Mouse (Mus musculus) brain, embryonic 14.5 days (tissue): ENCODE measurements around the gene Srsf4.

ENCODE experiments used
- CTCF ChIP-seq: fragments of 200-500 bp; IDR thresholded peaks from 2 replicates; pipeline ENCODE4 v1.5.1; 2012; ENCODE audit warnings: inconsistent platforms, mild to moderate bottlenecking, moderate library complexity, borderline replicate concordance; ENCODE audit not compliant: insufficient read depth, insufficient read length; ENCODE audit errors: extremely low read depth
- POLR2A ChIP-seq: fragments of 200-500 bp; IDR thresholded peaks from 2 replicates; pipeline ENCODE4 v1.6.1; 2012; ENCODE audit warnings: mild to moderate bottlenecking, inconsistent platforms, borderline replicate concordance; ENCODE audit not compliant: poor library complexity, insufficient read depth, insufficient read length, severe bottlenecking; ENCODE audit errors: extremely low read depth

DNA sequence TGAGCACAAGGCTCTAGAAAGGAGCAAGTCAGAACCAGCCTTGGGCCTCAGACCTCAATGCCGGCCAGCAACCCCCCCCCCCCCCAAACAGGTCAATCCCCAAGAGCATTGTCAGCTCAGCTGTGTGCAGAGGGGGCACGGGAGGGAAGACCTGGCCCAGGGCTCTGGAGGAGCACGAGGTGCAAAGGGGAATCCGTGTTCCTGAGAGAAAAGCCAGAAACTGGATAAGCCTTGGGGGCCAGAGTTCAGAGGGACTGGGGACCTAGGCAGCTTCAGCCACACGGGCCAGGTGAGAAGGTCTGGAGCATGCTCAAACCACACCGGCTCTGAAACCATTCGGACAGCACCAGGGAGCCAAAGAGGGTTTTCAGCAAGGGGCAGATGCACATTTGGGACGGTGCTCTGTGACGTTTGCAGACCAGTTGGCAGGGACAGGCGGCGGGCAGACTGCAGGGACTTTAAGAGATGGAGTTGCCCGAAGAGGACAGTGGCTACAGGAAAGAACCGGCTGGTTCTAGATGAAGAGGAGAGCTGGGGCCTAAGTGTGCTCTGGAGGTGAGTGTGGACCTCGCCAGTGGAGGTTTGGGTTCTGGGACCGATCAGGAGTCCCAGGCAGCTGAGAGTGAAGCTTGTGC lies 46.2 kb downstream of the Srsf4 start:
- no peak for TF ChIP-seq CTCF
- no peak for TF ChIP-seq POLR2A
